Mouse (Mus musculus) limb, embryonic 12.5 days (tissue): ENCODE data around the gene Trim10. TPM values are rescaled to one million over a fixed set of nuclear protein-coding genes. Genes with fewer than 3 reads are reported as not detected.

Experiments
- ATAC-seq: fragments of 200-750 bp; cut with Nextera tagmentation; 2 replicates; pipeline ENCODE4 v1.8.0; 2017; ENCODE audit warnings: low read depth, moderate TSS enrichment; ENCODE audit not compliant: insufficient number of reproducible peaks, insufficient read depth, low FRiP score, low TSS enrichment
- H3K27ac ChIP-seq: fragments of 300-500 bp; sonication (generic); 2 replicates; pipeline ENCODE4 v1.5.1; 2016; ENCODE audit warnings: mild to moderate bottlenecking, moderate library complexity
- H3K27me3 ChIP-seq: fragments of 300-500 bp; sonication (generic); 2 replicates; pipeline ENCODE4 v1.6.1; 2016; ENCODE audit warnings: mild to moderate bottlenecking, moderate library complexity
- H3K36me3 ChIP-seq: fragments of 300-500 bp; sonication (generic); 2 replicates; pipeline ENCODE4 v1.6.1; 2016; ENCODE audit warnings: mild to moderate bottlenecking, moderate library complexity
- H3K4me1 ChIP-seq: fragments of 300-500 bp; sonication (generic); replicated peaks from 2 replicates; pipeline ENCODE4 v1.6.1; 2016
- H3K4me2 ChIP-seq: fragments of 300-500 bp; sonication (generic); 2 replicates; pipeline ENCODE4 v1.6.1; 2016; ENCODE audit warnings: mild to moderate bottlenecking, moderate library complexity
- H3K4me3 ChIP-seq: fragments of 300-500 bp; sonication (generic); replicated peaks from 2 replicates; pipeline ENCODE4 v1.5.1; 2016; ENCODE audit warnings: mild to moderate bottlenecking
- H3K9ac ChIP-seq: fragments of 300-500 bp; sonication (generic); replicated peaks from 2 replicates; pipeline ENCODE4 v1.6.1; 2016; ENCODE audit warnings: mild to moderate bottlenecking, moderate library complexity
- H3K9me3 ChIP-seq: fragments of 300-500 bp; sonication (generic); 2 replicates; pipeline ENCODE4 v1.6.1; 2016; ENCODE audit warnings: mild to moderate bottlenecking, moderate library complexity
- WGBS: fragments of 180-500 bp; shearing (Covaris S2); methylation state at CpG from one replicate; pipeline ENCODE4 v1.1.7; 2016; 5-methylcytosine and 5-hydroxymethylcytosine counted together
- polyA plus RNA-seq: library from polyadenylated mRNA; unstranded; fragments of >200 nt; fragmentation: Nextera tagmentation; extraction: Ambion mirVana; gene quantifications from 2 replicates; pipeline ENCODE4 v1.2.1, GENCODE M21; 2016

Trim10 gene
- polyA plus RNA-seq, 1 experiment from 2014 or later = 5.8 TPM

GRCm38 (mm10) chr17:36839001-36839400, 30.4 kb upstream of the Trim10 start:
- Histone ChIP-seq H3K27me3 (no peaks in the 10 kb centered on the region), H3K27ac (no peak overlapping the region), H3K9me3 (no peaks in the 10 kb centered on the region), H3K4me1 (peaks cover 20% of the 10 kb centered on the region), H3K4me2 (no peak overlapping the region), H3K36me3 (0 out of 2 replicates have a peak, but pooled peaks cover 4% of the 10 kb centered on the region), H3K4me3 (no peak overlapping the region), H3K9ac (no peak overlapping the region)
- ATAC-seq = no peak
- 78% methylated on average over 5 of the region's 5 CpGs for WGBS

- ATAC-seq = no peak
- Histone ChIP-seq H3K27ac (no peak overlapping the region), H3K27me3 (no peaks in the 10 kb centered on the region), H3K4me2 (no peak overlapping the region), H3K9me3 (no peaks in the 10 kb centered on the region), H3K9ac (no peak overlapping the region), H3K36me3 (0 out of 2 replicates have a peak, but pooled peaks cover 10% of the 10 kb centered on the region), H3K4me1 (peaks cover 29% of the 10 kb centered on the region), H3K4me3 (no peak overlapping the region)
- 55% methylated on average over 3 of the region's 3 CpGs for WGBS
Measured at GRCm38 (mm10) chr17:36839931-36840330, 29.4 kb upstream of the Trim10 start.

GRCm38 (mm10) chr17:36840961-36841445, 28.4 kb upstream of the Trim10 start:
- H3K4me1 ChIP-seq = peaks cover 26% of the 10 kb centered on the region
- no peak overlapping the region for H3K4me2 ChIP-seq
- peaks cover 12% of the 10 kb centered on the region for H3K36me3 ChIP-seq
- no peak overlapping the region for H3K27ac ChIP-seq
- ATAC-seq = no peak
- no peaks in the 10 kb centered on the region for H3K27me3 ChIP-seq
- H3K9me3 ChIP-seq = no peaks in the 10 kb centered on the region
- H3K4me3 ChIP-seq = no peak overlapping the region
- H3K9ac ChIP-seq = no peak overlapping the region

- H3K4me2 ChIP-seq = no peak overlapping the region
- no peak overlapping the region for H3K27ac ChIP-seq
- WGBS = 79% methylated on average over 7 of the region's 7 CpGs
- no peak overlapping the region for H3K9ac ChIP-seq
- H3K4me1 ChIP-seq = peaks cover 17% of the 10 kb centered on the region
- ATAC-seq = no peak
- peaks cover 14% of the 10 kb centered on the region for H3K36me3 ChIP-seq
- H3K27me3 ChIP-seq = no peaks in the 10 kb centered on the region
- H3K4me3 ChIP-seq = no peak overlapping the region
- no peaks in the 10 kb centered on the region for H3K9me3 ChIP-seq
Measured at GRCm38 (mm10) chr17:36843696-36844095, 25.7 kb upstream of the Trim10 start.

GRCm38 (mm10) chr17:36844286-36844719, 25.1 kb upstream of the Trim10 start:
- Histone ChIP-seq H3K27me3 (no peaks in the 10 kb centered on the region), H3K9me3 (no peaks in the 10 kb centered on the region), H3K36me3 (peaks cover 14% of the 10 kb centered on the region), H3K4me3 (no peak overlapping the region), H3K4me2 (no peak overlapping the region), H3K9ac (no peak overlapping the region), H3K4me1 (peaks cover 17% of the 10 kb centered on the region), H3K27ac (no peak overlapping the region)
- no peak for ATAC-seq

GRCm38 (mm10) chr17:36844725-36845124, 24.6 kb upstream of the Trim10 start:
- peaks cover 14% of the 10 kb centered on the region for H3K36me3 ChIP-seq
- H3K27me3 ChIP-seq = no peaks in the 10 kb centered on the region
- H3K9ac ChIP-seq = no peak overlapping the region
- no peak overlapping the region for H3K27ac ChIP-seq
- peaks cover 14% of the 10 kb centered on the region for H3K4me1 ChIP-seq
- H3K9me3 ChIP-seq = no peaks in the 10 kb centered on the region
- H3K4me3 ChIP-seq = no peak overlapping the region
- no peak overlapping the region for H3K4me2 ChIP-seq
- 73% methylated on average over 1 of the region's 1 CpGs for WGBS
- ATAC-seq = no peak

- Histone ChIP-seq H3K9ac (no peak overlapping the region), H3K27me3 (no peaks in the 10 kb centered on the region), H3K27ac (no peak overlapping the region), H3K4me3 (no peak overlapping the region), H3K9me3 (no peaks in the 10 kb centered on the region), H3K4me2 (no peak overlapping the region), H3K36me3 (peaks cover 51% of the 10 kb centered on the region), H3K4me1 (peaks cover 11% of the 10 kb centered on the region)
- 75% methylated on average over 5 of the region's 5 CpGs for WGBS
- ATAC-seq = no peak
Measured at GRCm38 (mm10) chr17:36848911-36849310, 20.5 kb upstream of the Trim10 start.

- Histone ChIP-seq H3K4me3 (no peak overlapping the region), H3K4me2 (no peak overlapping the region), H3K4me1 (no peaks in the 10 kb centered on the region; the same call in 1 of the 2 replicates), H3K27ac (no peak overlapping the region), H3K36me3 (peaks cover 55% of the 10 kb centered on the region), H3K9me3 (no peaks in the 10 kb centered on the region), H3K27me3 (no peaks in the 10 kb centered on the region), H3K9ac (no peak overlapping the region)
- WGBS = 95% methylated on average over 2 of the region's 2 CpGs
- ATAC-seq = no peak
Measured at GRCm38 (mm10) chr17:36849992-36850391, 19.4 kb upstream of the Trim10 start.

- ATAC-seq = no peak
- Histone ChIP-seq H3K4me2 (no peak overlapping the region), H3K9ac (no peak overlapping the region), H3K27me3 (no peaks in the 10 kb centered on the region), H3K4me3 (no peak overlapping the region), H3K4me1 (no peaks in the 10 kb centered on the region), H3K27ac (no peak overlapping the region), H3K9me3 (no peaks in the 10 kb centered on the region), H3K36me3 (peaks cover 61% of the 10 kb centered on the region)
- 91% methylated on average over 5 of the region's 5 CpGs for WGBS
Measured at GRCm38 (mm10) chr17:36851200-36851599, 18.2 kb upstream of the Trim10 start.

- H3K4me1 ChIP-seq = no peaks in the 10 kb centered on the region
- H3K27me3 ChIP-seq = no peaks in the 10 kb centered on the region
- peaks cover 63% of the 10 kb centered on the region for H3K36me3 ChIP-seq
- H3K9ac ChIP-seq = no peak overlapping the region
- WGBS = 85% methylated on average over 5 of the region's 5 CpGs
- no peak overlapping the region for H3K27ac ChIP-seq
- no peaks in the 10 kb centered on the region for H3K9me3 ChIP-seq
- no peak for ATAC-seq
- H3K4me2 ChIP-seq = no peak overlapping the region
- no peak overlapping the region for H3K4me3 ChIP-seq
Measured at GRCm38 (mm10) chr17:36851627-36852026, 17.7 kb upstream of the Trim10 start.

- peaks cover 96% of the 10 kb centered on the region for H3K36me3 ChIP-seq
- H3K4me3 ChIP-seq = no peak overlapping the region
- H3K4me1 ChIP-seq = no peaks in the 10 kb centered on the region
- no peak overlapping the region for H3K9ac ChIP-seq
- H3K27me3 ChIP-seq = no peaks in the 10 kb centered on the region
- WGBS = 90% methylated on average over 3 of the region's 3 CpGs
- no peak for ATAC-seq
- H3K9me3 ChIP-seq = no peaks in the 10 kb centered on the region
- H3K27ac ChIP-seq = no peak overlapping the region
- H3K4me2 ChIP-seq = no peak overlapping the region
Measured at GRCm38 (mm10) chr17:36855484-36855883, 13.9 kb upstream of the Trim10 start.

- WGBS = 93% methylated on average over 4 of the region's 4 CpGs
- no peak overlapping the region for H3K4me3 ChIP-seq
- no peak overlapping the region for H3K9ac ChIP-seq
- H3K9me3 ChIP-seq = no peaks in the 10 kb centered on the region
- no peaks in the 10 kb centered on the region for H3K27me3 ChIP-seq
- H3K27ac ChIP-seq = no peak overlapping the region
- H3K4me2 ChIP-seq = no peak overlapping the region
- no peak for ATAC-seq
- no peaks in the 10 kb centered on the region for H3K4me1 ChIP-seq
- H3K36me3 ChIP-seq = peaks cover 88% of the 10 kb centered on the region
Measured at GRCm38 (mm10) chr17:36856236-36856635, 13.1 kb upstream of the Trim10 start.
